Mouse (Mus musculus): ENCODE results near the gene Spata7.

Gene Spata7

GRCm38 (mm10) chr12:98673879-98674278 is 45.9 kb downstream of the Spata7 start:
- DNase-seq: no peak

DNA sequence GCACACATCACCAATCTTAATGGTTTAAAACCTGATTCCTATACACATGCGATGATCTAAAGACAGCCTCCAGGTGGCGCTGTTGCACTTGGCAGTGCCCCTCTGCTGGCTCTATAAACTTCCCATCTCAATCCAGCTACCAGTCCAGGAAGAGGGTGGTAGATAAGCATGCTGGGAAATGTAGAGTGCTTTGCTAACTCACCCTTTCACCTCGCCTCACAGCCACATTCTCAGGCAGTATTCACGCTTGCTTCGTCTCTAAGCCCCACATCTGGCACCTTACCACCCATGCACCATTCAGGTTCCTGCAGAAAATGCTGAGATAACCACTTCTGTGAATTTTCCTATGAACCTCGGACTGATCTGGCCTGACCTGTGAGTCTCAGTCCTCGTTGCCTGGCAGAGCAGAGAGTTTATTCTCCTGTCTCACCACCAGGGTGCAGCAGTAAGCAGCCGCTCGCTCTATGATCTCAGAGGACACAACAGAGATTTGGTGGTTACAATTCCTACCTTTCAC is 46.7 kb downstream of the Spata7 start:
- peak; percentile 87 for DNase-seq

DNA sequence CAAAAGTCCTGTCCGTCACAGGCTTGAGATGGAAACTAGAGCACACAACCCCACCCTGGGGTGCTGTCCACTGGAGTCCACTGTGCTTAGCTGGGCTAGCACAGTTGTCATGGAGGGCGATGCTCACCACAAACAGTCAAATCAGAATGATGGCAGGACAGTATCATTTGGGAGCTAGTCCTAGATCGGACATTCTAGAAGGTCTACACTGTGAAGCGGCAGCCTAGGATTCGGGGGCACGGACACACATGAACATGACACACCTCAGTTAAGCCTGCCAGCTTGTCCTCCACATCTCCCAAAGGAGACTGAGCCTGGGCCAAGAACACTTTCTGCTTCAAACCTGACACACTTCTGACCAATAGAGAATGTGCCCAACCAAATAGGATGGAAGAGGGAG is 48.9 kb downstream of the Spata7 start:
- DNase-seq: no peak

GRCm38 (mm10) chr12:98677336-98677735 is 49.4 kb downstream of the Spata7 start:
- no peak for DNase-seq

GRCm38 (mm10) chr12:98679906-98680305 is 51.9 kb downstream of the Spata7 start:
- no peak for DNase-seq

- DNase-seq: no peak
These were observed 54.2 kb downstream of the Spata7 start for GRCm38 (mm10) chr12:98682196-98682595.

GRCm38 (mm10) chr12:98683171-98683570 is 55.2 kb downstream of the Spata7 start:
- no peak for DNase-seq

DNA sequence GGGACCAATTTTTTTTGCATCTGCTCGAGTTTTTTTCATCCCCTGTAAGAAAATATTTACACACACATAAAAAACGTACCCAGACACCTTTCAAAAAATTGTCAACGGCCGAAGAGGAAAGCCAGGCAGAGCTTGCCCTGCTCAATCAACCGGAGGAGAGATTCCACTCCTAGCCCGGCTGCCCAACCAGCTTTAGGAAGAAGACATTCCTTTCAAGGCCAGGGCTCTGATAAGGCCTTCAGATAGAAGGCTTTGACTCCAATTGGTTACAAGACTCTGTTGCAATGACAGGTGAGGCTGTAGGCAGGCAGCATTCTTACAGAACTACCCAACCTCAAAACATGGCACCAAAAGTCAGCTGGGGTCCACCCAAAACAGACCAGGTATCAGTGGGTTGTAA is 55.6 kb downstream of the Spata7 start:
- no peak for DNase-seq

- DNase-seq: no peak
These were observed 62.3 kb downstream of the Spata7 start for GRCm38 (mm10) chr12:98690230-98690629.

GRCm38 (mm10) chr12:98697202-98697601 is 69.2 kb downstream of the Spata7 start:
- DNase-seq: no peak

- no peak for DNase-seq
These were observed 73.6 kb downstream of the Spata7 start for GRCm38 (mm10) chr12:98701564-98701963.

GRCm38 (mm10) chr12:98703554-98703953 is 75.6 kb downstream of the Spata7 start:
- DNase-seq: no peak

DNA sequence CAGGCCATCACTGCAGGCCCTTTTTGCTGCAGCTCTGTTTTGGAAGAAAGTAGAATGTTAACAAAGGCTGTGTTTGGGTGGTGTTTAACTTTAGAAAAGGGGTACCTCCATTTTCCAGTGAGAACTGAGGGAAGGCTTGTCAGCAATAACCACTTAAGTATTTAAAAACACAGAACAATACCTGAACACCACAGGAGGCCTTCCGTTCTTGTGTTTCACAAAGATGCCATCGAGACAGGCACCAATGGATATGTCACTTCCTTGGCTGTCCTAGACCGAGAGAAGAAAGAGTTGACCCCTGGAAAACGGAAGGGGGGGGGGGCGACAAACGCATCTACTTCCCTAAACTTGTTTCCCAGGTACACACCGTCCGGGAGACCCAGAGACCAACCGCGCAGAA is 76.0 kb downstream of the Spata7 start:
- no peak for DNase-seq

GRCm38 (mm10) chr12:98712819-98713218 is 84.9 kb downstream of the Spata7 start:
- no peak for DNase-seq

DNA sequence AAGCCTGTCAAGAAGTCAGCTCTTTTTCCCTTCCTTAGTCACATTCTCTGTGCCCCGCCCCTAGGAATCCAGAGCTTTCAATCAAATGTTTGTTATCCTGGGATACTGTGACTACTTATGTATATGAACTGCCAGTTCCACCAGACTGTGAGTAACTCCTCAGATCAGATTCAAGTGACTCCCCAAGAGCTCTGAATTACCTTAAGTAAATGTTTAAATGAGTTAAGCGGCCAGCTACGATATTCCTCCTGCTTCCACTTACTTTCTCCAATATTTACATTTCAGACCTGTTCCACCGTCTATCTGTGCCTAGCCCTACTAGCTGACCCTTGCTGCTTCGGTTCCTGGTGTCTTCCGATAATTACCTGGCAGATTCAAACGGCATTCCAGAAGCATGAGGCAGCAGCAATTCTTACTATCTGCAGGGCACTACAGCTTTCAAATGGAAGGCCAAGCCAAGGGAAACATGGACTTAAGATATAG is 85.7 kb downstream of the Spata7 start:
- DNase-seq: peak; percentile 25

DNA sequence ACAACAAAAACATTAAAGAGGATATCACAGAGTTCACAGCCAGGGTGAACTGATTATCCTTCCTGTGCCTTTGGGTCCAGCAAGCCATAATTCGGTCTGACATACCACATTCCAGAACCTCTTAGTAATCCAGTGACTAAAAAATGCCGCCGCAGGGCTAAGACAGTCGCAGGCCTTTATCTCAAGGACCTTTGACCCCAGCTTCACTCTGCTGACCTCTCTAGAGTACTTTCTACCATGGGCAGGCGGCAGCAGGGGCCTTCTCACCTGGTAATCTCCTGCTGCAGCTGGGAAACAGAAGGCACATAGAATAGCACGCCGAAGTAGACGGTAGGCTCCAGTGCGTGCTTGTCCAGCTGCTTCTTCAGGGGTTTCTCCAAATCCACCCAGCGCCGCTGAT is 86.8 kb downstream of the Spata7 start:
- no peak for DNase-seq

- DNase-seq: no peak
These were observed 88.2 kb downstream of the Spata7 start for GRCm38 (mm10) chr12:98716142-98716541.
